Mouse (Mus musculus) liver, adult 2 months (tissue): ENCODE results near the gene Ffar4.

Source experiments
- CTCF ChIP-seq: fragments of 200-500 bp; IDR thresholded peaks from 2 replicates; pipeline ENCODE4 v1.5.1; 2011; ENCODE audit warnings: low read depth, low read length, control low read depth
- POLR2A ChIP-seq: fragments of 200-500 bp; IDR thresholded peaks from 2 replicates; pipeline ENCODE4 v1.6.1; 2011; ENCODE audit warnings: low read length, control low read depth; ENCODE audit not compliant: insufficient read depth; ENCODE audit errors: extremely low read depth

- TF ChIP-seq POLR2A (no peak), CTCF (no peak)
These were observed 13.8 kb upstream of the Ffar4 start for GRCm38 (mm10) chr19:38082931-38083525.
